Mouse (Mus musculus) ES-CJ7 (cell line): ENCODE data around the gene Stn1.
A peak's percentile ranks its signal among the peaks of the same experiment; 100 is the strongest.

ENCODE experiments used
- DNase-seq: peaks from one replicate; pipeline ENCODE4 v3.0.0; 2011; ENCODE audit warnings: low read depth, low spot score

The Stn1 gene

DNA sequence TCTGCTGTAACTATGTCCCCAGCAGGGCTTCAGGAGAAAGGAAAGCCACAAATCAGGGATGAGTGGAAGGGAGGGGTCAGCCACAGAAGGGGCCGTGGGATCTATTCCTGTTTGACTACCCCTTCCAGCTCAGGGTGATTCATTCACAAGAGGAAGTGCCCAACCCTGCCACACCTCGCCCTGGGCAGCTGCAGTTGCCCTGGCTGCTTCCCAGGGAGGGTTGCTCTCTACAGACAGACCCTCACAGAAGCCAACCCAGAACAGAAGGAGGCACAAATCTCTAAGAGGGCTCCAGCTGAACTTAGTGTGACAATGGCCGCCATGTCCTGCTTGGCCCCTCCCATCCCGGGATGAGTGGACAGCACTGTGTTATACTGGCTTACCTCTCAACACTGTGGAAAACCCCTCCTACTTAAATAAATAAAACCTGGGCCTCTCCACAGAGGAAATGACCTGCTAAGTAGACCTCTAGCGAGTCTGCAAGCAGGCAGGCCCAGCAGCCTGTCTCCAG lies 28.5 kb downstream of the Stn1 start:
- DNase-seq = no peak

DNA sequence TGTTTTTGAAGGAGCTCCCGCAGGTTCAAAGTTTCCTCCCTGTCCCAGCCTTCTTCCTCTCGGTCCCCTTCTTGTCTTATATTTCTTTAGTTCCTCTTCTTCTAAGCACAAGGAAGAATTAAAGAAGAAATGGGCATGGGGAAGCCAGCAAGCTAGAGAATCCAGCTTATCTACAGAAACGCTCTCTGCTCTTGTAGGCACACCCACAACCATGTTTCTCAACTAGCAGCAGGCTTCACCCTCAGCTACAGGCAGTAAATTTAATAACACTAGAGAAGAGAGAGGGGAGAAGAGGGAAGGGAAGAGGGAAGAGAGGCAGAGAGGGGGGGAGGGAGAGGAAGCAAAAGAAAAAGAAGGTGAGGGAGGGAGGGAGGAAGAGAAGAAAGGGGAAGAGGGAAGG lies 29.1 kb downstream of the Stn1 start:
- no peak for DNase-seq

DNA sequence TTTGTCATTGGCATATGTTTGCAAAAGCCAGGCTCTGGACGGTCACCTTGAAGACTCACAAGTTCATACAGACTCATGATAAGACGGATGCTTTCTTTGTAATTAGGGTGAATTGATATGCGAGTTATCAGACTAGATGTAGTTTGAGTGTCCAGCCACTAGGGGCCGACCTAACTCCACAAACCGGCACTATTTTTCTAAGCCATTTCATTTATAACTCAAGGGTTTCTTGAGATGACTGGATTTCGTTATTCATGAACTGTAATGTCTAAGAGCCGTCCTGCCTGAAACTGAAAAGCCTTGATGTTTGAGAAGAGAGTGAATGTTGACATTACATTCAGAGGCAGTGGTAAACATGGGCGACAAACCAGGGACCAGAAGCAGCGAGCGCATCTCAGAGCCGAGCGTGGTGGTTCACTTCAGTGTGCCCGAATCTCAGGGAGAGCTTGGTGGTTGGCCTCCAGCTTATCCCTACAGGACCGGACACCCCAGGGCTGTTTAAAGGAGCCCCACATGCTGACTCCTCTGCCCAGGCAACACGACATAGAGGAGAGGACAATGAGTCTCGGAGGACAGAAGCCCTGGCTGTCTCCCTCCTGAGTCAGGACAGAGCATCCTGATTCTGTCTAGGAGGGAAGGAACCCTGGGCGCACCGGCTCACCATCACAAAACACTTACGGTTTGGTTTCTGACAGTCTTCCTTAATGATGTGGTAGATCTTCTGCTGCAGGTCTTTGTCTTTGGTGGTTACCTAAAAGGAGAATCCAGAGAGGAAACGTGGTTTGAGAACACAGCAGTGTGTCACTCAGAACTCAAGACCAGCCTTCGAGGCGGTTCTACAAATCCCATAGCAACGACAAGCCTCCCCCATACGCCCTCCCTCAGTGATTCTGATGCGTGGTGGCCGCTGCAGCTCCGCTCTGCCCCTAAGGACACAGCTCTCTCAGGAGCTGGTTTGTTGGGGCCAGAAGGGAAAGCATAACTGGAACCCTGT lies 29.9 kb downstream of the Stn1 start:
- peak; percentile 30 for DNase-seq

DNA sequence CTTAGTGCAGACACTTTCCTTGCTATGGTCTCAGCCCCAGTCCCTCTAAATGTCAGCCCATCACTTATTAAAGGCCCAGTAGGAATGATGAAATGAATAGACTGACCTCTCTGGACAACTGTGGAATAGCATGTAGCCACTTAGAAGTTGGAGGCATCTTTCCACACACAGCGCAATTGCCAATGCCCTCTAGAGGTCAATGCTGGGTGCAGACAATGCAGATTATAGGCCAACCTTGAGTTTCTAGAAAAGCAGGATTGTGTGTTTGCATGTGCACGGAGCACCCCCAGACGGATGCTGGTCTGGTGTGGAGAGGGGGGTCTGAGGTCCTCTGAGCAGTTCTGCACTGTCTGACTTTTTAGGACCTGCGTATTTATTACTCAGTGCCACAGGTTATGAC lies 33.7 kb downstream of the Stn1 start:
- DNase-seq = peak; percentile 87

DNA sequence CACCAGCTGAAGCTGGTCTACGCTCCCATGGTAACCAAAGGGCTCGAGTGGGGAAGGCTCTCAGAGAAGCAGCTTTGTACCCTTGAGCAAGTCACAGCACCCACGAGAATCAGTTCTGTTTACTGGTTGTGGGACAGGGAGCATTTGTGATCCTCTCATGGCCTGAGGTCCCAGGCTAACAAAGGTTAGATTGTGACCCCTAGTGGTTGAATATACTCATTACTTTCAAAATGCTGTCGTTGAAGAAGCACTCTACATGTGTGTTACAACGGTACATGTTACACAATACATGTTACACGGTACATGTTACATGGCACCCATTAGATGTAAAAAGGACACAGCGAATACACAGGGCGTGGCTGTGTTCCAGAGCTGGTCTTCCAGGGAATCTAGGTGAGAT lies 34.7 kb downstream of the Stn1 start:
- peak; percentile 66 for DNase-seq

DNA sequence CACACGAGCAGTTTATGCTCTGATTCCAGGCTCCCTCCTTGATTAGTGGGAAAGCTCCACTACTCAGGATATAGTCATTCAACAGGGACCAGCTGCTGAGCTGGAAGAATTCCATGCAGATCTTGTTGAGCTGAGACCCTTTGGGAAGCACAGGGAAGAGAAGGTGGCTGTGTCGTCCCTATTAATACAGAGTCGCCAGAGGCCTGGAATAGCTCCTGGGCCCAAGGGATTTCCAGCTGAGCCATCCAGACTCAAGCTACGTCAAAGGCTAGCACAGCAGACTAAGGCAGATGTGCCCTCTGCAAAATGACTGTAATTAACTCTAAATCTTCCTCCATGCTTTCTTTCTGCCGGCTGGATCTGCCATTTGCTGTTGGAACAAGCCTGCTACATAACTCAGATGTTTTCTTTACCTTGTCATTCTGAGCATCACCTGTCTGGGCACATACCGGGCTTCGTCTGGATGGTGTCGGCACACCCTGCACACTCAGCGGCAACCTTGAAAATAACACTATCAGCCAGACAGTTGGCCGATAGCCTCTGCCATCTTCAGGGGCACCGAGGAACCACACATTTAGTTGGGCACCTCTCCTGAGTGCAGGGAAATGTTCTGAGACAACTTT lies 36.8 kb downstream of the Stn1 start:
- DNase-seq = no peak

DNA sequence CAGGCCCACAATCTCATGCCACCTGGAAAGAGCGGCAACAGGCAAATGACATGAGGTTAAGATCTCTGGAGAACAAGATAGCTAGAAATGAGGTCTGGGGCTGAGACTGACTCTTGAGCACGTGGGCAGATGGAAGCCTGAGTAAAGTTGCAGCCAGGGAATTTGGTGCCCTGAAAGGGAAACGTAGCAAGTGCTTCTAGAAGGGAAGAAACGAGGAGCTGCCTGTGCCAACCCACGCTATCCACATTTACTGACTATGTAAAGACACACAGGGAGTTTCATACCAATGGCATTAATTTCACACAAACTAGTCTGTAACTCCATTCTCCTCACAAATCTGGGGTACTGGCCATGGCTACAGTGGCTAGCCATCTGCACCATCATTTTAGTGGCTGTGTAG lies 37.5 kb downstream of the Stn1 start:
- DNase-seq = no peak

DNA sequence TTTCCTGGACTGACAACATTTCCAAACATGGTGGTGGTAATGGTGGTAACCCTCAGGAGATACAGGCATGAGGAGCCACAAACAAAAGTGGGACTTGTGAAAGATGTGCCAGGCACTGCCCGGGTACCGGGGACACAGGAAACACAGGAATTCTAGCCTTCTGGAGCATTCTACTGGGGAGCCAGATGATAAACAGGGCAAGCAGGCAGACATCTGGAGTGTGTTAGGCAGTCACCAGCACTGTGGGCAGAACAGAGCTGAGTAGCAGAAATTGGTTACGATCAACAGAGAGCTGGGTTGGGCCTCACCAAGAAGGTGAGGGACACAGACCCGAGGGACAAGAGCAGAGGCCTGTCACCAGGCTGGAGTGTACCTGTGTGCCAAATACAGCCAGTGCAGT lies 38.4 kb downstream of the Stn1 start:
- no peak for DNase-seq

DNA sequence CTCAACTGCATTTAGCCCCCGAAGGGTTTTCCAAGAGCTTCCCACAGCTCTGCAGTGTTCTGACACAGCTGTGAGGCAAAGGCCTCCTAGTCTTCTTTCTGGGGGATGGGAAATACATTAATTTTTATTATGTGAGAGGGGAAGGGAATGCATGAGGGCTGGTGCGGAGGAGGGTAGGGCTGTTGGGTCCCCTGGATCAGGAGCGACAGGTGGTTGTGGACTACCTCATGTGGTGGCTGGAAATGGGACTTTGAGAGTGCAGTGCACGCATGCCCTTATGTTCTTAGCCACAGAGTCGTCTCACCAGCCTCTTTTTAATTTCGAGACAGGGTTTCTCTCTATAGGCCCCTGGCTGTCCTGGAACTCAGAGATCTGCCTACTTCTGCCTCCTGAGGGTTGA lies 39.6 kb downstream of the Stn1 start:
- no peak for DNase-seq

DNA sequence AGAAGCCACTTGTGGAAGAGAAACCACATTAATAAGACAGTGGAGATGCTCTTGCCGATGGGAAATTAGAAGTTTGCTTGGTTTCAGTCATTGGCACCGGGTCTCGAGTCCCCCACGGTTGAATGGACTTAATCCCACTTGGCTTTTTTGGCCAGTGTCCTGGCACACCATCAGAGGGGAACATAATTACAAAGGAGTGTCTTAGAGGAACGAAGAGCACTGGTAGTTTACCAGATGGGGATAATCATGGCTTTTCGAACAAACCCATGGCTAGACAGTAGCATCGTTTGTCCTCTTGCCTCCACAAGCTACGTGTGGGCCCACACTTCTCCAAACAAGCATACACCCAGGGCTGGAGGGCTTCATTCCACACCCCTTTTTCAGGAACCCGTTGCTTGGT lies 40.0 kb downstream of the Stn1 start:
- no peak for DNase-seq

DNA sequence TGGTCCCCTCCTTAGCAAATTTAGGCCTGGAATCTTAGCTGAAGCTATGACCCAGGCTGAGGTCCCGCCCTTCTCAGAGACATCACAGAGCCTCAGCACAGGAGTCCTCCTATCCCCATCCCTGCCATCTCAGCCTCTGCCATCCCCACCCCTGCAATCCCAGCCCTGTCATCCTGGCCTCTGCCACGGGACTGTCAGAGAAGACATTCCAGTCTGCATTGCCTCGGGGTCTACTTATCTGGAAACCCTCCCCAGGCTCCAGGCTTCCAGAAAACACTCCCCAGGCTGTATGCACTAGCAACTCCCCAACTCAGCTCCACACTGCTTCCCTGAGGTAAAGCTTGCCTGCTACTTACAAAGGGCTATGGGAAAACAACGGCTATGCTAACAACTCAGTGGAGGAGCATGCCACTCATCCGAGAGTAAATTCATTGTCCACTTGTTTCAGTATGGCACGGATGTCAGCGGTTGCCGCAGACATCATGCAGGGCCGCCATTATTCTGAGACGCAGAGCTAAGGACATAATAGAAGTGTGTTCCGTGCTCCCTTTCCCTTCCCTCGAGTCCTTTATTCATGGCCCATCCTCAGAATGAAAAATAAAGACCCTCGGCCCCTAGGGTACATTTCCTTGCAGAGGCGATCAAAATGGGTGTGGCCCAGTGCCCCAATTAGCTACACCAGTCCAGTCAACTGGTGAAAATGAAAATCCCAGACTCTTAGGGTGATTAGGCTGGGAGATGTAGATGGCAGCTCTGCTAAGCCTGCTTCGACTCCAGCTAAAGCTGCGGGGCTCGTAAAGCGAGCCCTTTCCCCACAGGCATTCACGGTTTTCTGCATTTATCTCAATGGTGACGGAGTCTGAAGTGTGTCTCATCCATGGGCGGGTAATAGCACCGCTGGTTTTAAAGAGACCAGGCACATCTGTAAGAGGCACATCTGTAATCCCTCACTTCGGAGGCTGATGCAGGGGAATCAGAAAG lies 44.0 kb downstream of the Stn1 start:
- DNase-seq = peak; percentile 30

DNA sequence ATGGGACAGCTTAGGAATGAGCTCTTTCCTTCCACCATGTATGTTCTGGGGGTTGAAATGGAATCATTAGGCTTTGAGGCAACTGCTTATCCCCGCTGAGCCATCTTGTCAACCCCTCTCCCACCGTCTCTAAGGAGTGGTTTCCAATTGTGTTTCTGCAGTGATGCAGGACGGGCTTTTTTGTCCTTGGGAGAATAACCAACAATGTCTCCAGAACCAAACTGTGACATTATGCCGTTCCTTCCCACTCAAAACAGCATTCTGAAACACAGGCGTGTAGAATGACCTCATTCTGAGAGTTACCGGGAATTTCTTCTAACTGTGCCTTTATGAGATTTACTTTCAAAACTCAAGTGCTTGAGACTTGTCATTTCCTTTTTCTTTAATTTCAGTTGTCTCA lies 44.9 kb downstream of the Stn1 start:
- no peak for DNase-seq

DNA sequence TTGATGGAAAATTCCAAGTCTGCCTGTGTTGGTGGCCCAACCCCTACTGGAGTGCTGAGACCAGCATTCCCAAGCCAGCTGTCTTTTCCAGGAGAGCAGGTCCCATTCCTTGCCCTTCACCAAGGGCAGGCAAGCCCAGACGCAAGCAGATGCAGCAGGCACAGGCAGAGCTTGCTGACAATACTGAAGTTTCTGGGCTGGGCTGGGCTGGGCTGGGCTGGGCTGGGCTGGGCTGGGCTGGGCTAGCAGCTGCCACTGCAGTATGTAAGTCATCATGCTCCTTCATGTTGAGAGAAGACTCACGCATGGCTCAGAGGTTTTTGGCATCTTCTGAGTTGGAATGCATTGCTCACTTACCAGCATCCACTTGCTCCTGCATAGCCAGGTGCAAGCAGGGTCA lies 45.5 kb downstream of the Stn1 start:
- peak; percentile 77 for DNase-seq

DNA sequence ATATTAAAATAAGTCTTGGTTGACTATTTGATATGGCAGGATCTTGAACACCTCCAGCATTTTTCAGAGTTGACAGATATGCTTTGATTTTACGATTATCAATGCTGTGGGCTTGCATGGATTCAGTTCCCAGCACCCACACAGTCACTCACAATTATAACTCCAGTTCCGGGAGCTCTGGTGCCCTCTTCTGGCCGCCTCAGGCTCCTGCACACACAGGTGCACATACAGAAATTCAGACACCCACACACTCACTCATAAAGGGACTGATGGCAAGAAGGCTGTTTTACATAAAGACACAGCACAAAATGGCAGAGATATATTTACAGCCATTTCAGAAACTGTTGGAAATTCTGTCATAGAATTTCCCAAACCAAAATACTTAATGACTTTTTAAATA lies 48.1 kb downstream of the Stn1 start:
- peak; percentile 44 for DNase-seq

DNA sequence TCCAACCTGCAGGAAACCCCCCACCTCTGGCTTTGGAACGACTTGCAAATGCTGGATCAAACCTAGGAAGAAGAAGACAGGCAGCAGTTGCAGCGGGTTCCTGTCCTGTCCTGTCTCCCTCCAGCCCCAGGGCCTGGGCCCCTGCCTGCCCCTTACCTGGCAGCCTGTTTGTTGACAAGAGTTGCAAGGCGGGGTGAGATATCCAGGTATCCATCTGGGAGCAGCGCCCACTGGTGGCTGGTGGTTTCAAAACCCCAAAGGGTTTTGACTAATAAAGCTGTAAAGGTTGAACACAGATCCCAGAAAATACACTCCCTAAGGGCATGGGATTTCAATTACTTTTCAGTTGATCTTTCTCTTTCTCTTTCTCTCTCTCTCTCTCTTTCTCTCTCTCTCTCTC lies 49.1 kb downstream of the Stn1 start:
- DNase-seq = peak; percentile 82

DNA sequence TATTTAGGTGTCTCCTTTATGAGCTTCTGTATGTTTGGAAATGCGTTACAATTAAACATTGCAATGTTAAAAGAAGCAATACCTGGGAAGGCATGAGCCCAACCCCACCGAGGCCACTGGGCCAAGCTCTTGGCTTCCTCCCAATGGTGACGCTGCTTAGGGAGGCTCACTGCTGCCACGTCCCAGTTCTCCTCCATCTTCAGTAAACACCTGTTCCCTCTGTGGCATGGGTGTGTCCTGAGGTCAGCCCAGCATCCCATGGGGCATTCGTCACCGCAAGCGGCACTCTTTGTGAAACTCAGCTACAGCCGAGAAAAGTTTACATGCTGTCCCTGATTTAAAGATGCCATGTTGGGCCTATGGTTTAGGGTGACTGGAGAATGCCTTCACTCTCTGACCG lies 49.7 kb downstream of the Stn1 start:
- no peak for DNase-seq

DNA sequence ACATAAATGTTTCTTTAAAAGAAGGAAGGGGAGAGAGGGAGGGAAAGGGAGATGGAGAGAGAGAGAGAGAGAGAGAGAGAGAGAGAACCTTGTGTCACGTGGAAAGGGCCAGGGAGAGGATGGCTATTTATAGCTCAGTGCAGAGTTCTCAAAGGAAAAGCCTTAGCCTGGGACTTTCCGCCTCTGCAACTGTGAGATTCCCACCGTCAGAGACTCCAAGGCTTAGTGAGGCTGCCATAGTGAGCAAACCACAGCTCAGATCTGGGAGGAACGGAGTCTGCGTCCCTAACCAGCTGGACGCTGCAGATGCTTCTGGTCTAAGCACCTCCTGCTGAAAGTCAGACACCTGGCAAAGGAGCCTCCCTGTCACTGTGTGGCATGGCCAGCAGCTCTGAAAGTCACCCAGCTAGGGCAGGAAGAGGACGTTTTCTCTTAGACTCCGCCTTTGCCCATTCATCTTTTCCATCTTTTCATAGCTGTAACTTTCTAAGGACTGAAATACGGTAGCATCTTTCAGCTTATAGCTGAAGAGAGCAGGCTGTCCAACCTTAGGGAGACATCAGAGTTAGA lies 51.2 kb downstream of the Stn1 start:
- no peak for DNase-seq

DNA sequence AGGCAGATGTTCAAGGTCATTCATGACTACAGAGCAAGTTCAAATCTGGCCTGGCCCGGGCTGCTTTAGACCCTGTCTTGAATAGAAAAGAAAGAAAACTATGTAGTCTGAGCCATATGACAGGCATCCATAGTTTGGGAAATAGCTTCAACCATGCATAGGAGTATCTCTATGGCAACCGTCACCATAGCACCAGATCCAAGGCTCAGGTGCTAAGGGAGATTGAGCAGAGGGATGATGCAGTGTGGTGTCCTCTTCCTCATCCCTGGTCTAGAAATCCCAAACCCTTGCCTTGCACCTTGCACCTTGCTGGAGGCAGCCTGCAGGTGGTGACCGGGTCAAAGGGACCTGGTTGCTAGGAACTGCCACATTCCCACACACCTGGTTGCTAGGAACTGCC lies 53.2 kb downstream of the Stn1 start:
- DNase-seq = no peak

DNA sequence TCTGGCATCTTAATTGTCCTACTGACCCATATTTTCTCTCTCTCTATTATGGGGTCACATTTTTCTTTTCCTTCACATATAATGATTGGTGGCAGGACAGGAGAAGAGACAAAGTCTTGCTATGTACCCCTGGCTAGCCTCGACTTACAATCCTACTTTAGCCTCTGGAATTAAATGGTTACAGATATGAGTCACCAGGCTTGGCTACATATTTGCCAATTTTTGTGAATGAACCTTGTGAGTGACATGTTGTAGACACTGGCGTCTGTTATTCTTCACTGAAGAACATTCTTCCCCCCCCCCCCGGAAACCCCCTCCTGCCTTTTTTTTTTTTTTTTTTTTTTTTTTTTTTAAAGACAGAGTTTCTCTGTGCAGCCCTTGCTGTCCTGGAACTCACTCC lies 54.0 kb downstream of the Stn1 start:
- no peak for DNase-seq

DNA sequence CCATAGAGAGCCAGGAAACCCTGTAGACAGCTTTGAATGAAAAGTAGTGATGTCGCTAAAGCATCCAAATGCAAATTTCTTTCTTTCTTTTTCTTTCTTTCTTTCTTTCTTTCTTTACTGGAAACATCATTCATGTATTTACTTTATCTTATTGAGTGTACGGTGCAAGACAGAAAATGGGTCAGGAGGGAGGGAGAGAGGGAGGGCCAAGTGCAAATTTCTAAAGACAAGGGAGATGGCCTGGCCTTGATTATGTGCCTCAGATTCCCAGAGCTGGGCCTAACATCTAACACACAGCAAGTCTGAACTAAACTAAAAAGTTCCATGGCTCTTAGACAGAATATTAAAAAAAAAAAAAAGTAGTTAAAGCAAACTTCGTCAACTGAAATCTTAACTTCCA lies 63.9 kb downstream of the Stn1 start:
- DNase-seq = no peak

DNA sequence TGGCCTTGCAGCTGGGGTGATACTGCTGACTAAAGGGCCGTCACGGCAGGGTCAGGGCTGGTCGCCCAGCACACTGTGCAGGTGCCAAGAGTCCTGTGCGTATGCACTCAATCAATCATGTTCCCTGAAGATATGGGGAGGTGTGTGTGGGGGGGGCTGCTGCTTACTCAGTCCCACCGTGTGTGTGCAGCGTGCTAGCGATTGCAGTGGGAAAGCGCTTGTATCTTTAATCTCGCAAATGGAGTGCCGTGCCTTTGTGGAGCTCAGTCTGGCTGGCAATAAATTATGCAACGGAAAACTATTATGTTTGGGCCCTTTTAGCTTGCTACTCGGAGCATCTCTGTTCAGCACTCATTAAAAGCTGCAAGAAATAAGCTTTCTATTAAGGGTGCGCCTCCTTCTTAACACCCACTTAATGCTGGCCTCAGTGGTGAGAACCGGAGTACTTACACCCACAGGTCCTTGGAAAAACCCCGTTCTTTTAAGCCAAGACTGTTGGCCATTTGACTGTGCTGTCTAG lies 64.4 kb downstream of the Stn1 start:
- DNase-seq = no peak
